Mouse (Mus musculus) hindbrain, embryonic 15.5 days (tissue): Measurements from ENCODE around the gene Olfr986. TPM values are rescaled to one million over a fixed set of nuclear protein-coding genes. Genes with fewer than 3 reads are reported as not detected.

Experiments used
- polyA plus RNA-seq: library from polyadenylated mRNA; unstranded; fragments of >200 nt; fragmentation: Nextera tagmentation; extraction: Ambion mirVana; gene quantifications from 2 replicates; pipeline ENCODE4 v1.2.1, GENCODE M21; 2015

The Olfr986 gene
- polyA plus RNA-seq, 1 experiment from 2014 or later: not detected

Other genes with a start within 250 kb of the Olfr986 start
- not detected in 2 replicates for gene Olfr974, start 243.4 kb upstream of the Olfr986 start, polyA plus RNA-seq
- 0.05 TPM in 1 of 2 replicates, not detected in the other for gene Olfr975, start 228.9 kb upstream of the Olfr986 start, polyA plus RNA-seq
- not detected in 2 replicates for gene Olfr976, start 219.8 kb upstream of the Olfr986 start, polyA plus RNA-seq
- not detected in 2 replicates for gene Olfr978, start 188.8 kb upstream of the Olfr986 start, polyA plus RNA-seq
- gene Olfr979, start 177.5 kb upstream of the Olfr986 start, polyA plus RNA-seq: not detected in 2 replicates
- gene Olfr980, start 171.3 kb upstream of the Olfr986 start, polyA plus RNA-seq: not detected in 2 replicates
- not detected in 2 replicates for gene Olfr981, start 159.5 kb upstream of the Olfr986 start, polyA plus RNA-seq
- gene Olfr982, start 107.1 kb upstream of the Olfr986 start, polyA plus RNA-seq: not detected in 2 replicates
- not detected in 2 replicates for gene Olfr983, start 87.3 kb upstream of the Olfr986 start, polyA plus RNA-seq
- not detected in 2 replicates for gene Olfr984, start 66.7 kb upstream of the Olfr986 start, polyA plus RNA-seq
- gene Olfr985, start 50.7 kb upstream of the Olfr986 start, polyA plus RNA-seq: not detected in 2 replicates
- not detected in 2 replicates for gene Tmem225, start 32.8 kb upstream of the Olfr986 start, polyA plus RNA-seq
- gene Zfp202, start 11.4 kb downstream of the Olfr986 start, polyA plus RNA-seq: 10.3 and 10.9 TPM in 2 replicates
- 137 and 151 TPM in 2 replicates for gene Scn3b, start 88.3 kb downstream of the Olfr986 start, polyA plus RNA-seq